Mouse (Mus musculus) C3H10T1/2 (cell line): ENCODE measurements around the gene Rfx6. TPM values are rescaled to one million over a fixed set of nuclear protein-coding genes. Genes with fewer than 3 reads are reported as not detected.

Source experiments
- polyA plus RNA-seq, 2 experiments: library from polyadenylated mRNA; unstranded; fragments of >200 nt; fragmentation: generic; extraction: Trizol; gene quantifications; one replicate each; pipeline ENCODE4 v1.2.1; 2012; ENCODE audit warnings: missing spikeins in 2 of 2

Rfx6 gene
- not detected for polyA plus RNA-seq

GRCm38 (mm10) chr10:51677548-51678250, at the start of gene Rfx6:
Gene Rfx6, plus strand, starts transcription at chr10:51677756.

GRCm38 (mm10) chr10:51631411-51632136, 46.0 kb upstream of the Rfx6 start, which contains the start of gene Gprc6a:
Gene Gprc6a, minus strand, starts transcription at chr10:51631461.

Other genes with a start within 250 kb of the Rfx6 start
- not detected for gene Gm49339, start 197.1 kb upstream of the Rfx6 start, polyA plus RNA-seq
- gene Lilr4b, start 197.1 kb upstream of the Rfx6 start, polyA plus RNA-seq, result not detected
- gene Lilrb4a, start 186.8 kb upstream of the Rfx6 start, polyA plus RNA-seq, result not detected
- gene Fam162b, start 87.2 kb upstream of the Rfx6 start, polyA plus RNA-seq, result not detected
- gene Gprc6a, start 46.3 kb upstream of the Rfx6 start, polyA plus RNA-seq, result not detected